Mouse (Mus musculus) layer of hippocampus, adult 2 months (tissue): ENCODE results near the gene Washc3. TPM values are rescaled to one million over a fixed set of nuclear protein-coding genes. Genes with fewer than 3 reads are reported as not detected.
A peak's percentile ranks its signal among the peaks of the same experiment; 100 is the strongest.

Experiments used
- DNase-seq, 2 experiments: peaks; one replicate each; pipeline ENCODE4 v3.0.0; 2022; ENCODE audit warnings: low spot score in 2 of 2
- H3K27ac ChIP-seq: fragments of 200-600 bp; 2 replicates; pipeline ENCODE4 v1.8.1; 2022
- H3K4me3 ChIP-seq: fragments of 200-600 bp; 2 replicates; pipeline ENCODE4 v1.8.1; 2022; ENCODE audit warnings: mild to moderate bottlenecking
- CTCF ChIP-seq: fragments of 200-600 bp; conservative IDR thresholded peaks from 2 replicates; pipeline ENCODE4 v1.8.1; 2022; ENCODE audit warnings: antibody characterized with exemption, mild to moderate bottlenecking, moderate library complexity
- long read RNA-seq, 2 experiments: library from polyadenylated mRNA; stranded (forward); transcript quantifications; one replicate each; pipeline ENCODE4 v2.0.0; 2021; ENCODE audit warnings: borderline mapping rate in 2 of 2
- total RNA-seq, 2 experiments: library from RNA; stranded (reverse); gene quantifications; 2 replicates each; pipeline ENCODE4 v1.2.3; 2021

Gene Washc3
- total RNA-seq = 10 to 100 TPM; 23.8 to 26.8 TPM
- long read RNA-seq, experiment 1, transcript Washc3-201 (7 exons, 1,052 nt) = major isoform, 6 of 9 reads
- long read RNA-seq, experiment 1, partial matches to known transcripts = 0 of 9 reads
- long read RNA-seq, experiment 1, other reads (novel, unspliced or antisense) = 0 of 9 reads
- long read RNA-seq, experiment 2, transcript Washc3-201 (7 exons, 1,052 nt) = major isoform, 14 of 22 reads
- long read RNA-seq, experiment 2, partial matches to known transcripts = 2 of 22 reads
- long read RNA-seq, experiment 2, other reads (novel, unspliced or antisense) = 3 of 22 reads

DNA sequence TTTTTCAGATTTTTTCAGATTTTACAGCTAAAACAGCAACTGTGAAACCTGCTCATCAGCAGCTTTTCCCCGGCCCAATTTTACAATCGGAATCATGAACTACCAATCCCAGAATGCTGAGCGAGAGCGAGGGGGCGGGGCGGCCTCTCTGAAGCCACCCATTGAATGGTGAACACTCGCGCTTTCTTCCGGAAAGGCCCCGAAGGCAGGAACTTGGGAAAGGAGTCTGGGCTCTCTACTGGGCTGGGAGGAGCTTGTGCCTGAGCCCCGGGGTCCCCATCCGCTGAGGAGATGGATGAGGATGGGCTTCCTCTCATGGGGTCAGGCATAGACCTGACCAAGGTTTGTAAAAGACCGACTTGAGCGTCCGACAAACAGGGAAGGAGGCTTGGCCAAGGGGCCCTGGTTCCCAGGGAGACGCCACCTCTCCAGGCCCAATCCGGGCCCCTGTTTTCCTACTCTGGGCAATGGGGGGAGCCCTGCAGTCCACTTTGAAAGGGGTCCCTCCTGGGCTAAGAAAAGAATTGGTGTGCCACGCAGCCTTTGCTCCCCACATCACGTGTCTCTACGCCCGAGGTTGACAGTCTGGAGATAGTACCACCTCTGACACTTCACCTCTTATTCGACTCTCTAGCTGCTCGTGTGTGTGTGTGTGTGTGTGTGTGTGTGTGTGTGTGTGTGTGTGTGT is at the start of gene Washc3:
Gene Washc3, plus strand, starts transcription at position 143 of the 688 bp plus-strand sequence.
- TF ChIP-seq CTCF = no peak
- H3K27ac ChIP-seq = peak within 1 kb of the TSS; percentile 93
- peak; percentile 93 for DNase-seq
- H3K4me3 ChIP-seq = peak within 1 kb of the TSS; percentile 89

DNA sequence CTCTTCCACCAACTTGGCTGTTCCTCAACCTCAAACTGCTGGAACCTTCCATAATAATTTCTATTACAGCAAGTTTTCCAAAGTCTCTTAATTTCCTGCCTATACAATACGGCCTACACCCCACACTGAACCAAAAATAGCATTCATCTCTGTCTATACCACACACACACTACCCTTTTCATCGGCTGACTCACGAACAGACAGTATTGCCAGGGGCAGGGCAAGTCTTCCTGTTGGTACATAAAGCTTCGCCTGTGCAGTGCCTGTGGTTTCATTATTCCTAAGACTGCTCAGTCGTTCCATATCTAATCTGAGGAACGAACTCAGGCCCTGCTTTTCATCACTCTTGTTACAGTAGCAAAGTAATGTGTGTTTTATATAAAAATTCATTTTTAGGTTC is 49.2 kb upstream of the Washc3 start:
- no peak for TF ChIP-seq CTCF
- DNase-seq = no peak
- H3K4me3 ChIP-seq = no peak overlapping the region
- H3K27ac ChIP-seq = no peak overlapping the region

DNA sequence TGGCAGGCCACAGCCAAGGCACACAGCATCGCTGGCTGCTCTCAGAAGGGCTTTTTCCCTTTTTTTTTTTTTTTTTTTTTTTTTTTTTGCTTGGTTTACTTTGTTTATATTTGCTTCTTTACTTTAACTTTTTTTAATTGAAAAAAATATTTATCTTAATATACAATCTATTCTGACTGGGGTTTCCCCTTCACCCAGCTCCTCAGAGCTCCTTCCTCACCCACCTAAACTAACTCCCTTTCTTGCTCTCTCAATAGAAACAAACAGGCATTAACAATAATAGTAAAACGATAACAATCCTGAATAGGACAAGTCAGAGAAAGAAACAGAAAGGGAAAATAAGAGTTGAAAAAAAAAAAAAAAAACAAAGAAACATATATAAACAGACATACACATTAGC is 38.8 kb upstream of the Washc3 start:
- Histone ChIP-seq H3K4me3 (no peak overlapping the region), H3K27ac (no peak overlapping the region)
- TF ChIP-seq CTCF = no peak
- no peak for DNase-seq

DNA sequence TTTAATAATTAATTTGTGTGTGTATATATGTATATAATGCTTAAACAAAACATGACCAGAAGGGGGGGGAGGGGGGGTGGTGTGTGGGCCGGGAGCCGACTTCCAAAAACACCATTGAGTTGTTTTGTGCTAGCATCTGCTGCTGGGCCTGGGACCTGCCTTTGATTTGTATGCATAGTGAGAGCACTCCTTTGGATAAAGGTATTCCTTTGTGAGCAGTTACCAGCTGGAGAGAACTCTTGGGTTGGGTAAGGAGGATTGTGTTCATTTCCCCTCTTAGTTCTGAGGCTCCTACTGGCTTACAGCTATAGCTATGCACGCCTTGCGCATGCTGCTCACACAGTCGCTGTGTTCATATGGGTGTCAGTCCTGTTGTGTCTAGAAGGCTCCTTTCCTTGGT is 38.2 kb upstream of the Washc3 start:
- H3K4me3 ChIP-seq = no peak overlapping the region
- TF ChIP-seq CTCF = no peak
- no peak overlapping the region for H3K27ac ChIP-seq
- no peak for DNase-seq

DNA sequence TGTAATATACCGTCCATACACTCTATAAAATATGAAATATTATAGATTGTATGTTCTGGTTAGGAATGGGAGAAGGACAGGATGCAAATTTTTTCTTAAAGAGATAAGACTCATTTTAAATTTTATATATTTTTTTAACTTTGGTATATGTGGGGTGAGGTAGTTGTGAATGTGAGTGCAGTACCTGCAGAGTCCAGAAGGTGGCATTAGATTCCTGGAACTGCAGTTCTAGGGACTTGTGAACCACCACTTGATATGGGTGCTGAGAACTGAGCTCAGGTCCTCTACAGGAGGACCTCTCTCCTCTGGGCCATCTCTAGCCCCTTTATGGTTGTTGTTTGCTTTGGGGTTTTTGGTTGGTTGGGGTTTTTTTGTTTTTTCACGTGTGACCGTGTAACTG is 34.7 kb upstream of the Washc3 start:
- Histone ChIP-seq H3K27ac (no peak overlapping the region), H3K4me3 (no peak overlapping the region)
- DNase-seq = no peak
- TF ChIP-seq CTCF = peak; percentile 65

DNA sequence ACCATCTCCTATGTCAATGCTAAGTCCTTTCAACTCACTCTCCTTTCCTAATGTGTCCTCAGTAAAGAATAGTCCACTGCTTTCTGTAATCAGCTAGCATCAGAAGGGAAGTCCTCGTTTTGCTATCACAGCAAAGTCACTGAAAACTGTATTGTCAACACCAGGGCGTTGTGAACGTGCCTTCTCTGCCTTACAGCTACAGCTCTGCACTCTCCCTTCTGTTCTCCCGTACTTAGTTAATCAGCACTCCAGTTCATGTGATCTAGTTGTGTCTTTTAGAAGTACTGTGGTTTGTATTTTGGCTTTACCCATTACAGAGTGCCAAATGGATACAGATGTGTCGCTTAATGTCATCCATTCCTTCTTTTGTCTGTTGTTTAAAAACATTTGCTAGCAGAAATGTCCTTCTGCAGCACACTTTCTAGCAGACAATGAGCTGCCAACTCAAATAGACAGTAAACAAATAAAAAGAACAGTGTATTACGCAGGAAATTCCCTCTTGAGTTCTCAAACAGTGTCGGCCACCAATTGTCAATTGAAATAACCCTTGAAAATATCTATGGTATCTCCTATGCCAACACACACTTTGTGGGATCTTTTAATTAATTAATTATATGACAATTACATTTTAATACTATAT is 33.3 kb upstream of the Washc3 start:
- Histone ChIP-seq H3K27ac (no peak overlapping the region), H3K4me3 (no peak overlapping the region)
- DNase-seq = no peak
- no peak for TF ChIP-seq CTCF

DNA sequence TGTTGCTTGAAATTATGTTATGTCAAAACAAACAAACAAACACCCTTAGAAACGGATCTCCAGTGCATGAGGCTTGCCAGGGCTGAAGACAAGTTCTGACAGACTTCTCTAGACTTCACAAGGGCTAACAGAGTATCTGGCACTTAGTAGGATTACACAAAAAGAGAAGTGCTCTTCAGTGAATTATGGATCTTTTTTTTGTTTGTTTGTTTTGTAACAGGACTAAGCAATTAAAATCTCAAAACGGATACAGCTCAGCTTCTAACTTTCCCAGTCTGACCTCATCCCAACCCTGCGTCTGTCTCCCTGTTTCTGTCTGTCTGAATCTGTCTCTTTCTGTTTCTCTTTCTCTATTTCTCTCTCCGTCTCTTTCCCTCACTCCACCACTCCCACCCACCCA is 352 bp upstream of the Washc3 start:
- Histone ChIP-seq H3K27ac (peak overlapping the region; percentile 93), H3K4me3 (peak overlapping the region; percentile 89)
- DNase-seq = no peak
- TF ChIP-seq CTCF = no peak

DNA sequence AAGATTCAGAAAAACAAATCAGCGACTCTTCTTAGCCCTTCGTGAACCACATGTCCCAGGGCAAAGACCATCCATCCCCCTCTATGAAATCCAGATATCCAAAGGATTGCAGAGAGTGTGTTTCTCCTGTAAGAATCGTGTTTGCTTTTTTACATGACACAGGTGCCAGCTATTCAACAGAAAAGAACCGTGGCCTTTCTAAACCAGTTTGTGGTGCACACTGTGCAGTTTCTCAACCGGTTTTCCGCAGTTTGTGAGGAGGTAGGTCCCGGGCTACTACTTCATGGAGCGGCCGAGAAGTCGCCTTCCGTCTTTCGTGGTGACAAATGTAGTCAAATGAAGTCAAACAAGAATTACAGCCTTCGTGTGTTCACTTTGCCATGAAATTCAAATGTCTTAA is 757 bp downstream of the Washc3 start:
- no peak for TF ChIP-seq CTCF
- no peak for DNase-seq
- peak overlapping the region; percentile 89; the same call in 1 of the 2 replicates for H3K4me3 ChIP-seq
- H3K27ac ChIP-seq = no peak overlapping the region

DNA sequence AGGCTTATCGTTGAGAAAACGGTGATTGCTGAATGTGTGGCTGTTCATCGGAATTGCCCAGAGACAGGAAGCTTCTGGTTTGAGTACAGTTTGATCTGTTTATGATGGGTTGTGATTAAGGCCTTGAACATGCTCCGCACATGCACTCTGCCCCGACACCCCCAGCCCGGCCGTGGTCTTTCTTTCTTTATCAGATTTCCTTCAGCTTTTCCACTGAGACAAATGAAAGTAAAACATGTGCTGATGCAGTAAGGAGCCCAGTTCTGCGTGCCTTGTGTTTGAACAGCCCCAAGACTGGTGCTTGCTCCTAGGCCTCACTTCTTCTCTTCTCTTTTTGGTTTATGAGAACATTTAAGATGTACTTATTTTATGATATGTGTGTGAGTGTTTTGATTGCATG is 1.7 kb downstream of the Washc3 start:
- TF ChIP-seq CTCF = no peak
- Histone ChIP-seq H3K27ac (no peak overlapping the region), H3K4me3 (no peak overlapping the region)
- DNase-seq = no peak

DNA sequence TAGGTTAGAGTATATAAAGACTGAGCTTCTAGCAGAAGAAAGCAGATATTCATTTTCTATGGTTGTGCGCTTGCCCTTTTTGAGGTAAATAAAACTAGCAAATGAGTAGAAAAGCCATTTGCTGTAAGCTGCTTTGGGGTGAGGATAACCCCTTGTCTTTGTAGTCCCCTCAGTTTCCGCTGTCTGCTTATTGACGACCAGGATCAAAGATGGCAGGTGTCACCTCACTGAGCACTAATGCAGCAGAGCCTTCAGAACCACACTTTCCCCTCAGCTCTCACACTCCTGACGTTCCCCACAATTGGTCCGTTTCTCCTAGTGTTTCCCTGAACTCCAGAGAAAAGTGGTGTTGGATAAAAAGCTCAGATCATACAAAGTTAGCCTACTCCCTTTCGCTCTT is 2.3 kb downstream of the Washc3 start:
- no peak for DNase-seq
- no peak overlapping the region for H3K27ac ChIP-seq
- no peak overlapping the region for H3K4me3 ChIP-seq
- TF ChIP-seq CTCF = no peak

DNA sequence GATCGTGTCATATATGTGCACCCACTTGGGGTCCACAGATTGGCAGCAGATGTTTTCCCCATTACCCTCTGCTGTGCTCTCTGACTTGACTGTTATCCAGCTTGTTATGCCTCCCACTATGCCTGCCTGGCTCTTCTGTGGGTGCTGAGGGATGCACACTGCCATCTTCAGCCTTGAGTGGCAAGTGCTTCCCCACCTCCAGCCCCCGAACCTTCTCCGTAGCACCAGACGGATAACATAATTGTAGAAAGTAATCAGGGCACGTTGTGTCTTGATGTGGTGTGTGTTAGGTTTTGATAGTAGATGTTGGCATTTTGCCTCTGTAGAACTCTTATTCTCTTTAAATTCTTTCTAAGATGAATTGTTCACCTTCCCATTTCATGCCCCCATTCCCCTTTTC is 11.8 kb downstream of the Washc3 start:
- DNase-seq = peak in 1 of 2 experiments; percentile 19
- H3K4me3 ChIP-seq = no peak overlapping the region
- TF ChIP-seq CTCF = peak; percentile 35

DNA sequence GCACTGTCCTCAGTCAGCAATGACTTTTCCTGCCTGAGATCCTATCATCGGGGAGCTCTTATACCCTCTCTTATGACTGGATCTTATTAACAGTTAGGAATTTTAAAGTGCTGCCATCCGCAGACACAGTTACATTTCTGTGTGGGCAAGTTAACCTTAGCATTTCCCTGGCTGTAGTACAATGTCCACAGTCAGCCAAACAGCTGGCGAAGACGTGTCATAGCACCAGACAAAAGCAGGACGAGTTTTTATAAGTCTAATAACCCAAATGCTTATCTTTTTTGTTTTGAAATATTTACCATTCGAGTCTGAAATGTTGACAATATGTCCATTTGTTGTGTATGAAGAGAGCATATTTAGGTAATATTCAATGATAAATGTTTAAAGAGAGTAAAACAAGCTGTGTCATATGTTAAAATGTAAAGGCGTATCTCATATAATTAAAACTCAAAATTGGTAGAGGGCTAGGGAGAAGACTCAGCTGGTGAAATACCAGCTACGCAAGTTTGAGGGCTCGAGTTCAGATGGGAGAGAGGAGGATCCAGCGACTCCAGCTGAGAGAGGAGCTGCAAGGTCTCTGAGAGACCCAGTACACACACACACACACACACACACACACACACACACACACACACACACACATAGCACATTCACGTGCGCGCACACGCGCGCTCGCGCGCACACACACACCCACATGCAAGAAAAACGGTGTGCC is 14.1 kb downstream of the Washc3 start:
- DNase-seq = no peak
- no peak for TF ChIP-seq CTCF
- H3K4me3 ChIP-seq = no peak overlapping the region
- no peak overlapping the region for H3K27ac ChIP-seq

More for the DNA sequence above, 11.8 kb downstream of the Washc3 start:
- no peak overlapping the region for H3K27ac ChIP-seq

DNA sequence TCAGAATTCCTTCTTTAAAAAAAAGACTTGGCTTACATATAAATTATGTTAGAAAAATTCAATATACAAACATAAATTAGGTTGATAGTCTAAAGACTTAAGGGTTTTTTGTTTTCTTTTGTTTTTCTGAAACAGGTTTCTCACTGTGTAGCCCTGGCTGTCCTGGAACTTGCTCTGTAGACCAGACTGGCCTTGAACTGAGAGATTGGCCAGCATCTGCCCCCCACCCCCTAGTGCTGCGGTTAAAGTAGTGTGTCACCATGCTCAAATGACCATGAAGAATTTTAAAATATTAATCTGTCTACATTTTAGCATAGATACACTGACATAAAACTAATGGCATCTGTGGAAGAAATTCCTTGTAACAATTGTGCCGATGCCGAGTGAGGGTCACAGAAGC is 17.3 kb downstream of the Washc3 start:
- H3K27ac ChIP-seq = no peak overlapping the region
- no peak for DNase-seq

More for the DNA sequence above, 17.3 kb downstream of the Washc3 start:
- H3K4me3 ChIP-seq = no peak overlapping the region
- no peak for TF ChIP-seq CTCF
